Mouse (Mus musculus) lung, postnatal 0 days (tissue): ENCODE measurements around the gene Dennd2c.

Experiments
- CTCF ChIP-seq: IDR thresholded peaks from 2 replicates; pipeline ENCODE4 v1.5.1; 2016; ENCODE audit warnings: antibody characterized with exemption, mild to moderate bottlenecking
- EP300 ChIP-seq: IDR thresholded peaks from 2 replicates; pipeline ENCODE4 v1.6.1; 2016; ENCODE audit warnings: antibody characterized with exemption, mild to moderate bottlenecking, control low read depth

- TF ChIP-seq CTCF = no peak
- no peak for TF ChIP-seq EP300
Observed at GRCm38 (mm10) chr3:103127177-103127576, 24.8 kb downstream of the Dennd2c start.
